Mouse (Mus musculus): ENCODE data around the gene Hnrnpl.
A peak's percentile ranks its signal among the peaks of the same experiment; 100 is the strongest.

Gene Hnrnpl

GRCm38 (mm10) chr7:28812436-28812835, 4.1 kb downstream of the Hnrnpl start:
- DNase-seq (ENCODE audit: low spot score): no peak

- no peak for DNase-seq (ENCODE audit: low spot score)
Observed at GRCm38 (mm10) chr7:28812949-28813348, 4.6 kb downstream of the Hnrnpl start.

- DNase-seq (ENCODE audit: low spot score): no peak
Observed at GRCm38 (mm10) chr7:28814306-28815034, 6.1 kb downstream of the Hnrnpl start.

GRCm38 (mm10) chr7:28815230-28815629, 6.9 kb downstream of the Hnrnpl start:
- DNase-seq (ENCODE audit: low spot score): no peak

- DNase-seq (ENCODE audit: low spot score): no peak
Observed at GRCm38 (mm10) chr7:28816201-28816600, 7.9 kb downstream of the Hnrnpl start.

GRCm38 (mm10) chr7:28816920-28817319, 8.6 kb downstream of the Hnrnpl start:
- DNase-seq (ENCODE audit: low spot score): no peak

GRCm38 (mm10) chr7:28817524-28817923, 9.2 kb downstream of the Hnrnpl start:
- DNase-seq (ENCODE audit: low spot score): no peak

GRCm38 (mm10) chr7:28817957-28818356, 9.6 kb downstream of the Hnrnpl start:
- no peak for DNase-seq (ENCODE audit: low spot score)

GRCm38 (mm10) chr7:28818436-28818835, 10.1 kb downstream of the Hnrnpl start:
- no peak for DNase-seq (ENCODE audit: low spot score)

- no peak for DNase-seq (ENCODE audit: low spot score)
Observed at GRCm38 (mm10) chr7:28818861-28819452, 10.6 kb downstream of the Hnrnpl start.

GRCm38 (mm10) chr7:28819571-28819970, 11.2 kb downstream of the Hnrnpl start:
- no peak for DNase-seq (ENCODE audit: low spot score)

- DNase-seq (ENCODE audit: low spot score): peak; percentile 73
Observed at GRCm38 (mm10) chr7:28820358-28821260, 12.3 kb downstream of the Hnrnpl start.

- DNase-seq (ENCODE audit: low spot score): no peak
Observed at GRCm38 (mm10) chr7:28821261-28821831, 13.0 kb downstream of the Hnrnpl start.

- DNase-seq (ENCODE audit: low spot score): no peak
Observed at GRCm38 (mm10) chr7:28822556-28822955, 14.2 kb downstream of the Hnrnpl start.

GRCm38 (mm10) chr7:28822993-28823903, 14.9 kb downstream of the Hnrnpl start:
- DNase-seq (ENCODE audit: low spot score): no peak

GRCm38 (mm10) chr7:28823932-28824331, 15.6 kb downstream of the Hnrnpl start:
- no peak for DNase-seq (ENCODE audit: low spot score)

- DNase-seq (ENCODE audit: low spot score): peak; percentile 96
Observed at GRCm38 (mm10) chr7:28824941-28825685, 16.8 kb downstream of the Hnrnpl start, which contains the start of gene Ech1. TSS of gene Ech1 (plus strand) at chr7:28825217.

GRCm38 (mm10) chr7:28825686-28826401, 17.5 kb downstream of the Hnrnpl start:
- DNase-seq (ENCODE audit: low spot score): no peak

- no peak for DNase-seq (ENCODE audit: low spot score)
Observed at GRCm38 (mm10) chr7:28826402-28826772, 18.0 kb downstream of the Hnrnpl start.

- no peak for DNase-seq (ENCODE audit: low spot score)
Observed at GRCm38 (mm10) chr7:28827338-28827737, 19.0 kb downstream of the Hnrnpl start.

Data from retina, embryonic 14.5 days (tissue).